Mouse (Mus musculus) kidney, postnatal 0 days (tissue): ENCODE results near the gene Lcn5. TPM values are rescaled to one million over a fixed set of nuclear protein-coding genes. Genes with fewer than 3 reads are reported as not detected.

Experiments
- ATAC-seq: fragments of 200-750 bp; cut with Nextera tagmentation; replicated peaks from 2 replicates; pipeline ENCODE4 v1.8.0; 2017; ENCODE audit warnings: low read depth, moderate number of reproducible peaks, moderate TSS enrichment, moderate library complexity; ENCODE audit not compliant: low FRiP score
- DNase-seq: peaks from one replicate; pipeline ENCODE4 v3.0.0-alpha.2; 2016; ENCODE audit warnings: low spot score
- H3K27ac ChIP-seq: fragments of 300-500 bp; sonication (generic); 2 replicates; pipeline ENCODE4 v1.5.1; 2014; ENCODE audit warnings: mild to moderate bottlenecking
- H3K27me3 ChIP-seq: fragments of 300-500 bp; sonication (generic); 2 replicates; pipeline ENCODE4 v1.6.1; 2014; ENCODE audit warnings: low read length, mixed read lengths; ENCODE audit not compliant: insufficient read depth
- H3K36me3 ChIP-seq: fragments of 300-500 bp; sonication (generic); 2 replicates; pipeline ENCODE4 v1.6.1; 2014; ENCODE audit warnings: low read length, mixed read lengths; ENCODE audit not compliant: insufficient read depth
- H3K4me1 ChIP-seq: fragments of 300-500 bp; sonication (generic); replicated peaks from 2 replicates; pipeline ENCODE4 v1.6.1; 2014; ENCODE audit warnings: antibody characterized with exemption, low read length, mixed read lengths; ENCODE audit not compliant: insufficient read depth
- H3K4me2 ChIP-seq: fragments of 300-500 bp; sonication (generic); 2 replicates; pipeline ENCODE4 v1.6.1; 2014; ENCODE audit warnings: mild to moderate bottlenecking, low read length, moderate library complexity, mixed read lengths
- H3K4me3 ChIP-seq: fragments of 300-500 bp; sonication (generic); replicated peaks from 2 replicates; pipeline ENCODE4 v1.5.1; 2014; ENCODE audit warnings: low read depth, low read length
- H3K9ac ChIP-seq: fragments of 300-500 bp; sonication (generic); 2 replicates; pipeline ENCODE4 v1.6.1; 2014; ENCODE audit warnings: low read depth, low read length
- H3K9me3 ChIP-seq: fragments of 300-500 bp; sonication (generic); replicated peaks from 2 replicates; pipeline ENCODE4 v1.6.1; 2016; ENCODE audit warnings: low read length, inconsistent platforms, mixed read lengths
- CTCF ChIP-seq: IDR thresholded peaks from 2 replicates; pipeline ENCODE4 v1.5.1; 2016; ENCODE audit warnings: antibody characterized with exemption, low read depth, mild to moderate bottlenecking, moderate library complexity
- WGBS: fragments of 180-500 bp; shearing (Covaris S2); extraction: QIAGEN DNeasy Blood & Tissue Kit; methylation state at CpG from one replicate; pipeline ENCODE4 v1.1.7; 2014; 5-methylcytosine and 5-hydroxymethylcytosine counted together
- polyA plus RNA-seq: library from polyadenylated mRNA; unstranded; fragments of >200 nt; fragmentation: Nextera tagmentation; extraction: Ambion mirVana; gene quantifications from 2 replicates; pipeline ENCODE4 v1.2.1, GENCODE M21; 2015

Lcn5 gene
- polyA plus RNA-seq = not detected in 2 replicates

DNA sequence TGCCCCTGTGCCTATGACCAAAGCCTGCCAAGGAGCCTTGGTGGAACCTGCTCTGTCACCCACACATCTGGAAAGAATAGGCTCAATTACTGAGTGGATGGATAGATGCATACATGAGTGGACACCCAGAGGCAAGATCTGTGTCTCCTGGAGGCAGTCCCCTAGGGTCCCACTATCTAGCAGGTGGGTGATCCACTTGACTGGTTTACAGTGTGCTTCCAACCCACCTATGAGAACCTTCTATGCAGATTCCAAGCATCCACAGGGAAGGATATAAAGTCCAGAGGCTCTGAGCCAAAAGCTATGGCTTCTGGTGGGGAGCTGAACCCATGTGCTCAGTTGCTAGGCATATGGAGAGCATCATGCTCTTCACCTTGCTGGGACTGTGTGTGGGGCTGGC is at the start of gene Lcn5:
Gene Lcn5 (plus strand): TSS at position 301 of the 400 bp plus-strand sequence.
- no peaks in the 10 kb centered on the region for H3K27me3 ChIP-seq

DNA sequence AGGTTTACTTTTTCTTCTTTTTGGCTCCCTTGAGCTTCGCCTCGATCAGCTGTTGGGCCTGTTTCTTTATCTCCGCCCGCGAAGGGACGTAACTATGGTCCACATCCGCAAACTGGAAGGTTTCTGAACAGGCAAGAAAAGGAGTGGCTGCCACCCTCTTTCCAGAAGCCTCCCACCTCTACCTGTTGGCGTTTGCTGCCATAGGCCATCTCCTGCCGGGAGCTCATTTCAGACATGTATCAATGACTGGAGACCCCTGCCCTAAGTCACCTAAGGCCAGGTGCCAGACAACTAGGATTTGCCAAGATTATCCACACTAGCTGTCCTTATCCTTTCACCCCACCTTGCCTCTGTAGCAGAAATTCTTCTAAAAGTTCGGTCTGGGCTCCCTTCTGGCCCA is 49.1 kb upstream of the Lcn5 start:
- WGBS = 62% methylated on average over 10 of the region's 10 CpGs
- no peak for DNase-seq
- H3K9ac ChIP-seq = peak overlapping the region; percentile 98; the same call in 1 of the 2 replicates
- H3K4me2 ChIP-seq = peak overlapping the region; percentile 70
- H3K36me3 ChIP-seq = no peaks in the 10 kb centered on the region
- ATAC-seq = 0 out of 2 replicates have a peak, but pooled peaks have one; percentile 7
- H3K27me3 ChIP-seq = no peaks in the 10 kb centered on the region
- peaks cover 9% of the 10 kb centered on the region for H3K4me1 ChIP-seq
- H3K4me3 ChIP-seq = peak overlapping the region; percentile 94
- TF ChIP-seq CTCF = no peak
- H3K9me3 ChIP-seq = no peaks in the 10 kb centered on the region
- H3K27ac ChIP-seq = no peak overlapping the region

More for the DNA sequence above, at the start of gene Lcn5:
- Histone ChIP-seq H3K9me3 (no peaks in the 10 kb centered on the region), H3K4me2 (no peak within 1 kb of the TSS), H3K27ac (no peak within 1 kb of the TSS), H3K4me1 (no peaks in the 10 kb centered on the region), H3K36me3 (no peaks in the 10 kb centered on the region), H3K9ac (no peak within 1 kb of the TSS), H3K4me3 (no peak within 1 kb of the TSS)
- ATAC-seq = no peak
- DNase-seq = no peak
- no peak for TF ChIP-seq CTCF

DNA sequence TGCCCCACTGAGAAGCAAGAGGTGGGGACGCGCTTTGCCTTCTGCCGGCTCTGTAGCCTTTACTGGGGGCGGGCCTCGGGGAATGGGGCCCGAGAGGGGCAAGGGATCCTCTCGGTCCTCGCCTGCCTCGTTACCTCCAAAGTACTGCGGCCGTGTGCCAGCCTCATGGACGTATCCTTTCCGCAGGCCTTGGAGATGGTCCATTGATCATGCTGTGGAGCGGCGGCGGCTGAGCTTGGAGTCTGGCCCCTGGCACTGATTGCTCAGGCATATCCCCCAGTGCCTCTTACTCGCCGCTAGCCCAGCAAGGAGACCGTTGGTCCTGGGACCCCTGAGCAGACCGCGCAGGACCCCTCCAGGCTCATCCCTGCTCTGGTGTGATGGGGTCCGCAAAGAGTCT is 41.4 kb upstream of the Lcn5 start:
- 0 out of 2 replicates have a peak, but pooled peaks cover 3% of the 10 kb centered on the region for H3K27me3 ChIP-seq
- H3K27ac ChIP-seq = no peak overlapping the region
- ATAC-seq = no peak
- H3K9ac ChIP-seq = no peak overlapping the region
- H3K4me3 ChIP-seq = 0 out of 2 replicates have a peak overlapping the region, but pooled peaks have one; percentile 7
- peaks cover 13% of the 10 kb centered on the region for H3K4me1 ChIP-seq
- 9% methylated on average over 22 of the region's 22 CpGs for WGBS
- peak overlapping the region; percentile 45 for H3K4me2 ChIP-seq
- no peak for TF ChIP-seq CTCF
- no peaks in the 10 kb centered on the region for H3K36me3 ChIP-seq
- no peaks in the 10 kb centered on the region for H3K9me3 ChIP-seq
- DNase-seq = no peak

DNA sequence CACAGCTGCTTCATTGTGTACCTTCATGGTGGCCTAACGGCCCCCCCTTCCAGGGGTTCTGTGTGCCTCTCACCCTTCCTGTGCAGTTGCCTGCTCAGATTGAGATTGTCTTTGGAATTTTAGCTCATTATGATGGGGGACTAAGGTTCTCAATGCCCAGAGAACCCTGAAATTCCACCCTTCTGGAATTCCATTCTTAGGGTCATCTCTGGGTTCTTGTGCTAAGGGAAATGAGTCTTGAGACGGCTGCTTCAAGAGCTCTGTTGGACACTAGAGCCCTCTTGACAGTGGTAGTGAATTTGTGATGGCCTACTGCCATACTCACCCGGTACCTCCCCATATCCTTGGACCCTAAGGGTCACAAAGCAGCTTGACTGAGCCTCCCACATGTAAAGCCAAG is 40.2 kb upstream of the Lcn5 start, which contains the start of gene Ccdc183:
Gene Ccdc183 (minus strand): TSS at position 101 of the 400 bp plus-strand sequence.
- Histone ChIP-seq H3K9me3 (no peaks in the 10 kb centered on the region), H3K27me3 (0 out of 2 replicates have a peak, but pooled peaks cover 3% of the 10 kb centered on the region), H3K9ac (no peak within 1 kb of the TSS), H3K4me3 (no peak within 1 kb of the TSS), H3K36me3 (no peaks in the 10 kb centered on the region), H3K4me1 (peaks cover 13% of the 10 kb centered on the region), H3K4me2 (peak within 1 kb of the TSS; percentile 45; the same call in 1 of the 2 replicates), H3K27ac (no peak within 1 kb of the TSS)
- DNase-seq (no peak), ATAC-seq (no peak)
- 70% methylated on average over 3 of the region's 3 CpGs for WGBS
- TF ChIP-seq CTCF = no peak

DNA sequence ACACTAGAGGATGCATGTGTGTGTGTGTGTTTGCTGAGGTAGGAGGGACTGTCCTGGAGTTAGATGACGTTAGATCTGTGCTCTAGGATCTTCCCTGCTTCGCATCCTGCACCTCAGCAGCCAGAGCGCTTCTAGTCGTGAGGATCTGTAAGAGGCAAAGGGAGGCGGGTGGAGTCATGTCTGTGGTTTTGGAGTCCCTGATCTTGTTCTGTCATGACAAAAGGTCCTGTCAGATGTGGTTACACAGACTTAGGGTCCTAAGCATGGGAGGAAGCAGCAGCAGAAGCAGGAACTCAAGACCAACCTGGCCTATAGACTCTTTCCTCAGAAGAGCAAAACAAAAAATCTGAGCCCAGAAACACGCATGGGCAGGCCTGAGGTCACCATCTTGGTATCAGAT is 37.4 kb upstream of the Lcn5 start:
- Histone ChIP-seq H3K4me2 (no peak overlapping the region), H3K4me1 (peaks cover 13% of the 10 kb centered on the region), H3K27ac (no peak overlapping the region), H3K36me3 (no peaks in the 10 kb centered on the region), H3K4me3 (no peak overlapping the region), H3K9me3 (no peaks in the 10 kb centered on the region), H3K27me3 (0 out of 2 replicates have a peak, but pooled peaks cover 3% of the 10 kb centered on the region), H3K9ac (no peak overlapping the region)
- DNase-seq (no peak), ATAC-seq (no peak)
- TF ChIP-seq CTCF = no peak
- 67% methylated on average over 6 of the region's 6 CpGs for WGBS

DNA sequence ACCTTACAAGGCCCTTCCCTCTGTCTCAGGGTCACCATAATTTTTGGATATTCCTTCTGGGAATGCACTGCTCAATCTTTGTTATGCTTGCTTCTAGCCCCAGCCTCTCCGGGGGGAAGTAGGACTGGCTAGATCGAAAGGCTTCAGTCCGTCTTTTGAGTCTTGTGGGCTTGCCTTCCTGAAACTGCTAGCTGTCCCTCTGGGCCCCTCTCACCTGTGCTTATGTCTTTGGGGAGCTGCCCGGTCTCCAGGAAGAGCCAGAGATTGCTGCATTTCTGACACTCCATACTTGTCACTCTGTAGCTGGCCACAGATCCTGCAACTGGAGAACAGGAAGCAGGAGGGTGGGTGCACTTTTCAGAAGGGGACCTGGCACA is 36.9 kb upstream of the Lcn5 start:
- Histone ChIP-seq H3K4me2 (peak overlapping the region; percentile 69; the same call in 1 of the 2 replicates), H3K27me3 (0 out of 2 replicates have a peak, but pooled peaks cover 3% of the 10 kb centered on the region), H3K27ac (peak overlapping the region; percentile 76), H3K9me3 (no peaks in the 10 kb centered on the region), H3K4me1 (peaks cover 11% of the 10 kb centered on the region), H3K4me3 (no peak overlapping the region), H3K9ac (no peak overlapping the region), H3K36me3 (no peaks in the 10 kb centered on the region)
- DNase-seq = no peak
- WGBS = 79% methylated on average over 4 of the region's 4 CpGs
- no peak for ATAC-seq
- TF ChIP-seq CTCF = no peak
